8 mouse cellular contexts compared by ENCODE assay signal in genomic region chr4:95278714-95279095, GRCm38 (mm10).
DNase-seq lines count a peak whose midpoint lies in the region; ATAC-seq and TF ChIP-seq lines count a peak whose summit lies in the region.
"Had no signal": no experiment of that assay in that cellular context is flagged by ENCODE, and none has a peak within 500 bp of the region (broad histone marks: within the 10 kb centered on the region; RNA-seq: fewer than 3 reads in every experiment).

No protein-coding gene starts in this region.

- no peak overlapping the region for H3K4me3 ChIP-seq in embryonic facial prominence, embryonic 15.5 days (replicated peaks)
- H3K4me3 ChIP-seq in neural tube, embryonic 15.5 days (replicated peaks) = no peak overlapping the region
- H3K4me3 ChIP-seq: liver, embryonic 15.5 days had no signal

- no peaks in the 10 kb centered on the region for H3K36me3 ChIP-seq in embryonic facial prominence, embryonic 15.5 days
- no peaks in the 10 kb centered on the region for H3K36me3 ChIP-seq in neural tube, embryonic 15.5 days
- H3K36me3 ChIP-seq: liver, embryonic 15.5 days had no signal

- WGBS in embryonic facial prominence, embryonic 15.5 days = 22% methylated on average over 13 of the region's 13 CpGs
- 4% methylated on average over 13 of the region's 13 CpGs for WGBS in neural tube, embryonic 15.5 days

- H3K9me3 ChIP-seq in embryonic facial prominence, embryonic 15.5 days (replicated peaks) = no peaks in the 10 kb centered on the region
- no peaks in the 10 kb centered on the region for H3K9me3 ChIP-seq in neural tube, embryonic 15.5 days (replicated peaks)
- H3K9me3 ChIP-seq: liver, embryonic 15.5 days had no signal

- H3K4me1 ChIP-seq in embryonic facial prominence, embryonic 15.5 days = peaks cover 16% of the 10 kb centered on the region
- peaks cover 14% of the 10 kb centered on the region for H3K4me1 ChIP-seq in neural tube, embryonic 15.5 days
- H3K4me1 ChIP-seq: liver, embryonic 15.5 days had no signal

- DNase-seq in brain, embryonic 14.5 days (ENCODE audit: low read depth) = peak; percentile 13
- peak; percentile 62 to 76 for DNase-seq in kidney, postnatal 25 days
- no peak for DNase-seq in T-cell, adult 2 months (ENCODE audit: low spot score)
- DNase-seq in layer of hippocampus, adult 11-12 months (ENCODE audit: low spot score) = no peak

- no peaks in the 10 kb centered on the region for H3K27me3 ChIP-seq in embryonic facial prominence, embryonic 15.5 days
- no peaks in the 10 kb centered on the region for H3K27me3 ChIP-seq in neural tube, embryonic 15.5 days (replicated peaks)
- H3K27me3 ChIP-seq: liver, embryonic 15.5 days had no signal

- peak overlapping the region; percentile 70 for H3K27ac ChIP-seq in embryonic facial prominence, embryonic 15.5 days (replicated peaks)
- H3K27ac ChIP-seq in neural tube, embryonic 15.5 days (replicated peaks) = peak overlapping the region; percentile 62; the same call in 1 of the 2 replicates
- H3K27ac ChIP-seq: liver, embryonic 15.5 days had no signal

- ATAC-seq in embryonic facial prominence, embryonic 15.5 days (ENCODE audit: insufficient number of reproducible peaks, low FRiP score, low TSS enrichment, low read depth) = 0 out of 2 replicates have a peak, but pooled peaks have one; percentile 39
- ATAC-seq in neural tube, embryonic 15.5 days (ENCODE audit: low FRiP score) = peak; percentile 76; the same call in 1 of the 2 replicates
- ATAC-seq in activated CD4-positive, CD25-positive, alpha-beta regulatory T cell, adult 4 months = no peak

- H3K9ac ChIP-seq in embryonic facial prominence, embryonic 15.5 days = no peak overlapping the region
- H3K9ac ChIP-seq in neural tube, embryonic 15.5 days (replicated peaks) = no peak overlapping the region
- H3K9ac ChIP-seq: liver, embryonic 15.5 days had no signal

- TF ChIP-seq POLR2A in brain, embryonic 14.5 days (IDR thresholded peaks at IDR 0.05; ENCODE audit: borderline replicate concordance, extremely low read depth, insufficient read depth, insufficient read length, poor library complexity, severe bottlenecking) = no peak

- H3K4me2 ChIP-seq in embryonic facial prominence, embryonic 15.5 days (replicated peaks) = peak overlapping the region; percentile 21; the same call in 1 of the 2 replicates
- peak overlapping the region; percentile 28; the same call in 1 of the 2 replicates for H3K4me2 ChIP-seq in neural tube, embryonic 15.5 days
- H3K4me2 ChIP-seq: liver, embryonic 15.5 days had no signal

- no peak for TF ChIP-seq CTCF in brain, embryonic 14.5 days (IDR thresholded peaks at IDR 0.05; ENCODE audit: borderline replicate concordance, extremely low read depth, insufficient read depth, insufficient read length)

Comparison
In these comparisons a context has a peak if more than half of its experiments do, and no peak if none do; other contexts are left out.
1. DNase-seq: peak in brain, embryonic 14.5 days (single experiment) and kidney, postnatal 25 days (2 of 2); none in T-cell, adult 2 months (single experiment) and layer of hippocampus, adult 11-12 months (single experiment).